Mouse (Mus musculus) 416B (cell line): Measurements from ENCODE around the gene Hist1h3a.
A peak's percentile ranks its signal among the peaks of the same experiment; 100 is the strongest.
"Not testable (repeated sequence)": the region's sequence is repeated elsewhere in the genome, so short reads cannot be mapped to it uniquely, and the experiment has no call there.

Experiments used
- DNase-seq: peaks from one replicate; pipeline ENCODE4 v3.0.0; 2011; ENCODE audit warnings: low read depth

The Hist1h3a gene

GRCm38 (mm10) chr13:23743215-23743614 lies 19.0 kb downstream of the Hist1h3a start:
- peak; percentile 32 for DNase-seq

GRCm38 (mm10) chr13:23742007-23742406 lies 20.2 kb downstream of the Hist1h3a start:
- DNase-seq, result peak; percentile 57

GRCm38 (mm10) chr13:23740910-23741309 lies 21.3 kb downstream of the Hist1h3a start:
- peak; percentile 71 for DNase-seq

GRCm38 (mm10) chr13:23740256-23740840 lies 21.8 kb downstream of the Hist1h3a start:
- DNase-seq, result no peak

- DNase-seq, result no peak
These were observed 22.3 kb downstream of the Hist1h3a start for GRCm38 (mm10) chr13:23739922-23740252.

- peak; percentile 99 for DNase-seq
These were observed 22.9 kb downstream of the Hist1h3a start for GRCm38 (mm10) chr13:23739069-23739921.

GRCm38 (mm10) chr13:23738677-23739068 lies 23.5 kb downstream of the Hist1h3a start, which contains the start of gene Hist1h1c:
Gene Hist1h1c (plus strand): TSS chr13:23738808.
- peak; percentile 98 for DNase-seq

- DNase-seq, result peak; percentile 77
These were observed 24.1 kb downstream of the Hist1h3a start for GRCm38 (mm10) chr13:23738041-23738440.

GRCm38 (mm10) chr13:23737091-23737490 lies 25.1 kb downstream of the Hist1h3a start:
- DNase-seq, result no peak

GRCm38 (mm10) chr13:23732156-23732804 lies 29.9 kb downstream of the Hist1h3a start:
- DNase-seq, result peak; percentile 81

- DNase-seq, result no peak
These were observed 31.7 kb downstream of the Hist1h3a start for GRCm38 (mm10) chr13:23730479-23730878.

- no peak for DNase-seq
These were observed 32.5 kb downstream of the Hist1h3a start for GRCm38 (mm10) chr13:23729706-23730105.

GRCm38 (mm10) chr13:23729192-23729525 lies 33.0 kb downstream of the Hist1h3a start:
- DNase-seq, result no peak

- DNase-seq, result no peak
These were observed 33.6 kb downstream of the Hist1h3a start for GRCm38 (mm10) chr13:23728472-23729191.

GRCm38 (mm10) chr13:23725213-23725612 lies 37.0 kb downstream of the Hist1h3a start:
- no peak for DNase-seq

- DNase-seq, result no peak
These were observed 37.9 kb downstream of the Hist1h3a start for GRCm38 (mm10) chr13:23724239-23724638.

GRCm38 (mm10) chr13:23717593-23718245 lies 44.5 kb downstream of the Hist1h3a start:
- DNase-seq, result not testable (repeated sequence)

GRCm38 (mm10) chr13:23717176-23717575 lies 45.0 kb downstream of the Hist1h3a start:
- no peak for DNase-seq

GRCm38 (mm10) chr13:23716261-23717042 lies 45.7 kb downstream of the Hist1h3a start:
- no peak for DNase-seq
